Mouse (Mus musculus) adrenal gland, adult 2 months (tissue): Measurements from ENCODE around the gene Gm11541. TPM values are rescaled to one million over a fixed set of nuclear protein-coding genes. Genes with fewer than 3 reads are reported as not detected.

Experiments used
- DNase-seq: peaks from one replicate; pipeline ENCODE4 v3.0.0; 2021
- long read RNA-seq: library from polyadenylated mRNA; stranded (forward); transcript quantifications from one replicate; pipeline ENCODE4 v2.0.0, GENCODE M21; 2021
- polyA plus RNA-seq: library from polyadenylated mRNA; depleted of rRNA; stranded (reverse); fragments of >200 nt; gene quantifications from 2 replicates; pipeline ENCODE4 v1.2.3, GENCODE M21; 2012; rRNA removed
- total RNA-seq, 2 experiments: library from RNA; stranded (reverse); gene quantifications; 2 replicates each; pipeline ENCODE4 v1.2.3; 2021

Gm11541 gene
- not detected for total RNA-seq
- not detected in 2 replicates for polyA plus RNA-seq
- long read RNA-seq = 0 reads

GRCm38 (mm10) chr11:94704472-94704871 is at the start of gene Gm11541:
Gm11541 (minus strand) TSS chr11:94704499.
- DNase-seq = no peak

GRCm38 (mm10) chr11:94752946-94753713 is 48.8 kb upstream of the Gm11541 start:
- DNase-seq = no peak

GRCm38 (mm10) chr11:94741732-94742272 is 37.5 kb upstream of the Gm11541 start, which contains the start of gene Cdc34b:
Cdc34b (plus strand) TSS chr11:94741782.
- DNase-seq = no peak

- no peak for DNase-seq
These were observed 31.4 kb upstream of the Gm11541 start for GRCm38 (mm10) chr11:94735746-94736145.

GRCm38 (mm10) chr11:94732773-94733172 is 28.5 kb upstream of the Gm11541 start:
- peak; percentile 64 for DNase-seq

GRCm38 (mm10) chr11:94731229-94731628 is 26.9 kb upstream of the Gm11541 start:
- no peak for DNase-seq

GRCm38 (mm10) chr11:94730261-94730660 is 26.0 kb upstream of the Gm11541 start:
- peak; percentile 65 for DNase-seq

GRCm38 (mm10) chr11:94729565-94729964 is 25.3 kb upstream of the Gm11541 start:
- DNase-seq = no peak

- DNase-seq = no peak
These were observed 24.2 kb upstream of the Gm11541 start for GRCm38 (mm10) chr11:94728545-94728944.

GRCm38 (mm10) chr11:94727306-94727705 is 23.0 kb upstream of the Gm11541 start:
- no peak for DNase-seq

- no peak for DNase-seq
These were observed 14.9 kb upstream of the Gm11541 start for GRCm38 (mm10) chr11:94719216-94719615.

GRCm38 (mm10) chr11:94718113-94718909 is 14.0 kb upstream of the Gm11541 start:
- DNase-seq = no peak

- peak; percentile 6 for DNase-seq
These were observed 12.9 kb upstream of the Gm11541 start for GRCm38 (mm10) chr11:94717239-94717638.

- DNase-seq = peak; percentile 52
These were observed 12.5 kb upstream of the Gm11541 start for GRCm38 (mm10) chr11:94716754-94717153.

- DNase-seq = no peak
These were observed 11.3 kb upstream of the Gm11541 start for GRCm38 (mm10) chr11:94715622-94716021.

- no peak for DNase-seq
These were observed 9.1 kb upstream of the Gm11541 start for GRCm38 (mm10) chr11:94713246-94713860.

GRCm38 (mm10) chr11:94704020-94704419 is 279 bp downstream of the Gm11541 start:
- DNase-seq = no peak

GRCm38 (mm10) chr11:94702216-94702610 is 2.1 kb downstream of the Gm11541 start:
- no peak for DNase-seq

- DNase-seq = no peak
These were observed 2.7 kb downstream of the Gm11541 start for GRCm38 (mm10) chr11:94701401-94702215.

- DNase-seq = no peak
These were observed 4.9 kb downstream of the Gm11541 start for GRCm38 (mm10) chr11:94699399-94699798.

- no peak for DNase-seq
These were observed 6.4 kb downstream of the Gm11541 start for GRCm38 (mm10) chr11:94697703-94698464.
